Mouse (Mus musculus) stomach, postnatal 0 days (tissue): Measurements from ENCODE around the gene Ptprn2.

ENCODE experiments used
- CTCF ChIP-seq: IDR thresholded peaks from 2 replicates; pipeline ENCODE4 v1.5.1; 2016; ENCODE audit warnings: antibody characterized with exemption, low read depth, mild to moderate bottlenecking, moderate library complexity
- EP300 ChIP-seq: optimal IDR thresholded peaks from 2 replicates; pipeline ENCODE3; 2016; ENCODE audit warnings: antibody characterized with exemption

GRCm38 (mm10) chr12:116653684-116654083 is 168.2 kb downstream of the Ptprn2 start:
- TF ChIP-seq CTCF (peak; percentile 58), EP300 (no peak)
